Mouse (Mus musculus) myocyte (in vitro differentiated cells): ENCODE measurements around the gene Garnl3.

ENCODE experiments used
- MYOD1 ChIP-seq, 3 experiments: IDR thresholded peaks; one replicate each; pipeline ENCODE4 v1.6.1; 2011; ENCODE audit warnings: control low read depth in 2 of 3, low read depth in 2 of 3, mild to moderate bottlenecking in 2 of 3, moderate library complexity in 1 of 3; ENCODE audit not compliant: insufficient read length in 2 of 3, control insufficient read depth in 1 of 3
- POLR2A ChIP-seq: IDR thresholded peaks from one replicate; pipeline ENCODE4 v1.6.1; 2011; ENCODE audit warnings: low read depth, mild to moderate bottlenecking, control low read depth, moderate library complexity; ENCODE audit not compliant: insufficient read length
- POLR2AphosphoS2 ChIP-seq: IDR thresholded peaks from one replicate; pipeline ENCODE4 v1.6.1; 2011; ENCODE audit warnings: low read depth, control low read depth; ENCODE audit not compliant: insufficient read length
- SRF ChIP-seq: IDR thresholded peaks from one replicate; pipeline ENCODE4 v1.6.1; 2011; ENCODE audit warnings: low read depth; ENCODE audit not compliant: control insufficient read depth, insufficient read length
- USF1 ChIP-seq: IDR thresholded peaks from one replicate; pipeline ENCODE4 v1.6.1; 2011; ENCODE audit warnings: low read depth, mild to moderate bottlenecking, control low read depth, moderate library complexity

- TF ChIP-seq POLR2A: no peak
- TF ChIP-seq POLR2AphosphoS2: no peak
- no peak for TF ChIP-seq USF1
- no peak for TF ChIP-seq MYOD1 (IDR thresholded peaks at IDR 0.05; ENCODE audit: control insufficient read depth in 1 of 3, insufficient read length in 2 of 3, low read depth in 2 of 3)
- TF ChIP-seq SRF: no peak
These were observed 152.8 kb downstream of the Garnl3 start for GRCm38 (mm10) chr2:32978675-32979074.
